32 mouse cellular contexts compared by ENCODE assay signal in the genomic region with DNA sequence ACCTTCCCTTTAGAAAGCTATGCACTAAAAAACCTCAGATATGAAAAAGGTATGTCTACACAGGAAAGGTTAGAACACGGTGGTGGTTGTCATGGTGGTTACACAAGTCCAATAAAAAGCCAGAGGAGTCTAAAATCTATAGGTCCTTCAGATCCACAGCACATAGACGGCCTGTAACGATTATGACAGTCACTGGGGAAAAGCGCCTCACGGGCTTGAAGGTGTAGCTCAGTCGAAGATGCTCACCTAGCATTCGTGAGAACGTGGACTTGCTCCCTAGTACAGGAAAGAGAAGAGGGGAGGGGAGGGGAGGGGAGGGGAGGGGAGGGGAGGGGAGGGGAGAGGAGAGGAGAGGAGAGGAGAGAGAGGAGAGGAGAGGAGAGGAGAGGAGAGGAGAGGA. TPM values are rescaled to one million over a fixed set of nuclear protein-coding genes. Genes with fewer than 3 reads are reported as not detected.
"Had no signal": no experiment of that assay in that cellular context is flagged by ENCODE, and none has a peak within 500 bp of the region (broad histone marks: within the 10 kb centered on the region; RNA-seq: fewer than 3 reads in every experiment).

No protein-coding gene starts in this region.

- H3K4me2 ChIP-seq: embryonic facial prominence, embryonic 12.5 days; embryonic facial prominence, embryonic 13.5 days; embryonic facial prominence, embryonic 15.5 days; forebrain, embryonic 12.5 days; forebrain, embryonic 13.5 days; forebrain, embryonic 15.5 days had no signal

- H3K36me3 ChIP-seq: embryonic facial prominence, embryonic 10.5 days; embryonic facial prominence, embryonic 12.5 days; embryonic facial prominence, embryonic 13.5 days; embryonic facial prominence, embryonic 15.5 days; forebrain, embryonic 10.5 days; forebrain, embryonic 12.5 days; forebrain, embryonic 15.5 days had no signal

- ATAC-seq: forebrain, embryonic 13.5 days; forebrain, embryonic 14.5 days; forebrain, embryonic 15.5 days; forebrain, embryonic 16.5 days; forebrain, postnatal 0 days had no signal

- H3K9ac ChIP-seq: embryonic facial prominence, embryonic 12.5 days; embryonic facial prominence, embryonic 13.5 days; embryonic facial prominence, embryonic 15.5 days; forebrain, embryonic 12.5 days; forebrain, embryonic 13.5 days; forebrain, embryonic 15.5 days; forebrain, postnatal 0 days had no signal

- H3K4me1 ChIP-seq: embryonic facial prominence, embryonic 15.5 days; forebrain, embryonic 13.5 days; forebrain, embryonic 15.5 days had no signal

- H3K27ac ChIP-seq: embryonic facial prominence, embryonic 10.5 days; embryonic facial prominence, embryonic 12.5 days; embryonic facial prominence, embryonic 13.5 days; embryonic facial prominence, embryonic 15.5 days; forebrain, embryonic 10.5 days; forebrain, embryonic 12.5 days; forebrain, embryonic 13.5 days; forebrain, embryonic 15.5 days; gastrocnemius, adult 2 months; heart, adult 2 months had no signal

- H3K27me3 ChIP-seq: embryonic facial prominence, embryonic 12.5 days; embryonic facial prominence, embryonic 13.5 days; embryonic facial prominence, embryonic 15.5 days; forebrain, embryonic 12.5 days; forebrain, embryonic 13.5 days; forebrain, embryonic 15.5 days had no signal

- DNase-seq: cerebellum, adult 2 months; cerebellum, adult 8-10 months; cerebellum, adult 9-10 months; cerebellum, adult 9-11 months; cerebellum, postnatal 10 days; cerebellum, postnatal 14 days; cerebellum, postnatal 25 days; cerebellum, postnatal 36 days; embryo, embryonic 11 days; forebrain, postnatal 0 days; gastrocnemius, adult 2 months; gastrocnemius, postnatal 10 days; gastrocnemius, postnatal 14 days; gastrocnemius, postnatal 25 days; gastrocnemius, postnatal 36 days; heart, adult 18-20 months; heart, adult 2 months had no signal

- H3K9me3 ChIP-seq: embryonic facial prominence, embryonic 10.5 days; embryonic facial prominence, embryonic 13.5 days; embryonic facial prominence, embryonic 15.5 days; forebrain, embryonic 12.5 days; forebrain, embryonic 13.5 days; forebrain, embryonic 15.5 days had no signal

- H3K4me3 ChIP-seq: embryonic facial prominence, embryonic 10.5 days; embryonic facial prominence, embryonic 12.5 days; embryonic facial prominence, embryonic 13.5 days; embryonic facial prominence, embryonic 15.5 days; erythroblast, embryonic 14.5 days; forebrain, embryonic 10.5 days; forebrain, embryonic 12.5 days; forebrain, embryonic 13.5 days; forebrain, embryonic 15.5 days; gastrocnemius, adult 2 months; heart, adult 2 months had no signal

RNA-seq across cellular contexts. Expression of a gene that starts 9.2 kb away (rescaled TPM):
- total RNA-seq: forebrain, postnatal 0 days; gastrocnemius, postnatal 4 days; granulocyte monocyte progenitor cell, adult 5-6 weeks had no signal
- polyA plus RNA-seq: cerebellum, adult 2 months; embryonic facial prominence, embryonic 10.5 days; embryonic facial prominence, embryonic 11.5 days; embryonic facial prominence, embryonic 12.5 days; erythroblast, embryonic 14.5 days; forebrain, embryonic 10.5 days; forebrain, embryonic 11.5 days; forebrain, embryonic 12.5 days; forebrain, embryonic 13.5 days; forebrain, embryonic 14.5 days; forebrain, embryonic 15.5 days; forebrain, embryonic 16.5 days; forebrain, postnatal 0 days had no signal
